Mouse (Mus musculus) lung, adult 18-20 months (tissue): ENCODE data around the gene Vac14.
A peak's percentile ranks its signal among the peaks of the same experiment; 100 is the strongest.

Source experiments
- DNase-seq, 2 experiments: peaks; one replicate each; pipeline ENCODE4 v3.0.0; 2022; ENCODE audit warnings: mixed read lengths in 2 of 2

Gene Vac14

DNA sequence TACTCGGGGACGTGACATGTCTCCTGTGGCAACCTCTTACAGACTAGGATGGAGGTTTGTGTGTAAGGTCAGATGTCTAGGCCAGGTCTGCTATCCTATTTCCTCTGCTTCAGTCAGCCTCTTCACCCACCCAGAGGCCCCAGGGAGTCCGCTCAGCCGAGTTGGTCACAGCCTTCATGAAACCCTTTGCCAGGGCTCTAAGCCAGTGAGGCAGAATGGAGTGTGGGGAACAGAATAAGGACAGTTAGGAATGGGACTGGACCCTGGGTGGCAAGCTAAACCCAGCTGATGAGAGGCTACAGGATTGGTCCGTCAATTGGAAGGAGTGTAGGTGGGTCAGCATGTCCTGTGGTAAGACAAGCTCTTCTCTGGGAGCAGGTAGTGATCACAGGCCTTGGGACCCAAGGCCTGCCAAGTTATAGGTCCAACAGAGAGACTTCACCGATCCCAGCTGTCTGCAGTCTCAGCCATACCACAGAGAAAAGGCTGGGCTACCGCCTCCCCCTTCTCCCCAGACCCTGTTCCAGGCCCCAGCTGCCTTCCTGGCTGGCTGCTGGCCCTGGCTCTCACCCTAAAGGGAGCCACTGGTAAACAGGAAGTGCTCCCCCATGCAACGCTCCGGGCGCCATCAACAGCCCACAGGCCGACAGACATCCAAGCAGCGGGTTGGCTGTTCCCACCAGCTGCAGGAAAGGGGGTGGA lies 100.7 kb downstream of the Vac14 start:
- peak; percentile 53 to 73 for DNase-seq

DNA sequence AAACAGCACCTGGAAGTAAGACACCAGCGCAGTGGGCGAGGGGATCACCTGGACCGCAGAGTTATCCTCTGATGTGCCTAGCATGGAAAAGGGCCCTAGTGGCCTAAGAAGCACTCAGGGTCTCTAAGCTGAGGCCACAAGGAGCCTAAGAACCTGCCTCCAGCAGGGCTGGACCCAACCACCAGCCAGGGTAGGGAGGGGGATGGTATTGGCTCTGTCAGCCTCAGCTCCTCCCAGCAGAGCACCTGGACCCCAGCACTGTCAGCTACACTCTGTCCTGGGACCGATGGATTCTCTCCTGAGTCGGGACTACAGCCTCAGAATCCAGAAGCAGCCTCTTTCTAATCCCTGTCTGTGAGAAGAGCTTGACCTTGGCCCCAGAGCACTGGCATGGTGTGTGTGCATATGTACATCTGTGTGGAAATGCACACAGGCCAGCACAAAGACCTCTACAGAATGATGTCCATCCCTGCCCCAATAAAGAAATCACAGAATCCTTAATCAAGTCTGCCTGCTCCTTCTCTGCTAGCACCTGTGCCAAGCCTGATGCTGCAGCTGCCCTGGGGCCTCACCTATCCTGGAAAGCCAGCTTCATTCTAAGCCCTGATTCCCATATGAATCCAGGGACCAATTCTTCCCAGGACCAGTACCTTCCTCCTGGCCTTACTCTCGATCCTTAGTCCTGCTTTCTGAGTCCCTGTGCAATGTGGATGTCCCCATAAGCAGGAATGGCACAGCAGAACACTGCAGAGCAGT lies 101.7 kb downstream of the Vac14 start:
- DNase-seq: no peak

DNA sequence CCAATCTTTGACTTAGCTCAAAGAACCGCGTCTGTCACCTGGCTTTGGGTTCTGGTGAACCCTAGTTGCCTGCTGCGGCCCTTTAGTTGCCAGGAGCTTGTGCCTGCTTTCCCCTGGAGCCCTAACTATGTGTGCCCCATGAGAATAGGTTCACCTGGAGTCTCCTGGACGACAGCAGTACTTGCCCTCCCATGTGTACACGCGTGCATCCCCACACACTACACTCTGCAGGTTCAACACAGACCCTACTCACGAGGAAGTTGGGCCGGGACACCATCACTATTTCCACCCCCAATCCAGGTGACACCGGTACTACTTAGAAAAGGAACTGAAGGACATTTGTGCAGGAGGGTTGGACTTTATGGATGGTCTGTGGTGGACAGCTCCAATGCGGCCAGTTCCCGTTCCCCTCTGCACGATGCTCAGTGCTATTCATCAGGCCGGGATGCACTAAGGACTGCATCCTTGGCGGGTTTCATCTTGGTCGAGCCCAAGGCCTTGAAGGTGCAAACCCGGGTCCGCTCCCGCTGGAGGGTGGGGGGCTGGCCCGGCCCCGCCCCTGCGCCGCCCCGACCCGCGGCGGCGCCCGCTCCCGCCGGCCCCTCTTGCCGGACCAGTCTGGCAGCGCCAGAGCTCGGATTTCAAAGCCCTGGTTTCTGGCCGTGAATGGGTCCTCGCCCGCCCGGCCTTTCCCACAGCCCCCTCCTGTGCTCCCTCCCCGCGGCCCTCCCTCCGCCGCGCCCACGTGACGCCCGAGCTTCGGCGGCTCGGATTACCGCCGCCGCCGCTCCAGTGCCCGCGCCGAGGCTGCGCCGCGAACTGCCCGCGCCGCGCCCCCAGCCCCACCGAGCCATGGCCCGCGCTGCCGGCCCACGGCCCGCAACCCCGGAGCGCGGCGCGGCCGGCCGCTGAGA lies 102.6 kb downstream of the Vac14 start, which contains the start of gene Mtss1l:
Gene Mtss1l, plus strand, starts transcription at position 792 of the 914 bp plus-strand sequence.
- DNase-seq: peak; percentile 81 to 83

DNA sequence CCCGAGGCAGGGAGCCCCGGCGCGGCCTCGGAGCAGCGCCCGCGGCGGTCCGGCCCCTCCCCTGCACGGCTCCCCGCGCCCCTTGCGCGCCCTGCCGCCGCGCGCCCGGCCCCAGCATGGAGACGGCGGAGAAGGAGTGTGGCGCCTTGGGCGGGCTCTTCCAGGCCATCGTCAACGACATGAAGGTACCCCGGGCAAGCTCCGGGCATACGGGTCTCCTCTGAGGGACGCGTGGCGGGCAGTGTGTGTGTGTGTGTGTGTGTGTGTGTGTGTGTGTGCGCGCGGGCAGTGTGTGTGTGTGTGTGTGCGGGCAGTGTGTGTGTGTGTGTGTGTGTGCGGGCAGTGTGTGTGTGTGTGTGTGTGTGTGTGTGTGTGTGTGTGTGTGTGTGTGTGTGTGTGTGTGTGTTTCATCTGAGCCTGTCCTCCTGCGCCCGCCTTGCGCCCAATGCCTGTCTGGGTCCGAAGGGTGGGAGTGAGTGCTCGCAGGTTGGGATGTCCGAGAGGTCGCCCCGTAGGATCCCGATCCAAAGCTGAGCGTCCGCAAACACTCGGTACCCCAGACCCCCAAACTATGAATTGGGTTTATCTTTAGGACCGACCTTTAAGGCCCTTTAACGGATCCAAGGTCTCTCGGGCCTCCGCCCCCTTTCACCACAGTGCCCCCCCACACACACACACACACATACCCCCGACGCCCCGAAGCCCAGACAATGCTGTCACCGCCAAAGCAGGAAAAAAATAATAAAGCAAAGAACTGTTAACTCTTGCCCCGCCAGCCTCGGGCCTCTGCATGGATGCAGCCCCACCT lies 103.4 kb downstream of the Vac14 start:
- DNase-seq: no peak

GRCm38 (mm10) chr8:110722414-110723011 lies 104.1 kb downstream of the Vac14 start:
- DNase-seq: no peak

- DNase-seq: no peak
These were observed 106.1 kb downstream of the Vac14 start for GRCm38 (mm10) chr8:110724493-110724892.

- DNase-seq: no peak
These were observed 106.9 kb downstream of the Vac14 start for GRCm38 (mm10) chr8:110725084-110725838.

- DNase-seq: no peak
These were observed 108.5 kb downstream of the Vac14 start for GRCm38 (mm10) chr8:110726893-110727292.

GRCm38 (mm10) chr8:110731346-110731859 lies 113.0 kb downstream of the Vac14 start:
- DNase-seq: no peak

DNA sequence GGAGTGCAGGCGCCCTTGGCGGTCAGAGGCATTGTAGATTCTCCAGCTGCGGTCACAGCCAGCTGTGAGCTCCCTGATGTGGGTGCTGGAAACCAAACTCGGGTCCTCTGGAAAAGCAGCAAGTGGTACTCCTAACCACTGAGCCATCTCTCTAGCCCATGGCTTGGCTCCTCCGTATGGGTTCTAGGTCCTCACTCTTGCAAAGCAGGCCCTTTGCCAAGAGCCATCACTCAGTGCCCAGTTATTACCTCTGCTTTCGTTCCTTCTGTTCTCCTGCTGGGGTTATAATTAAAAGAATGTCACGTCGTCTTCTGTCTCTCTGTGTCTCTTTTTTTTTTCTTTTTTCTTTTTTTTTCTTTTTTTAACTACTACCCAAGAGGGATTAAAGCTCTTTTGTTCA lies 114.7 kb downstream of the Vac14 start:
- no peak for DNase-seq

DNA sequence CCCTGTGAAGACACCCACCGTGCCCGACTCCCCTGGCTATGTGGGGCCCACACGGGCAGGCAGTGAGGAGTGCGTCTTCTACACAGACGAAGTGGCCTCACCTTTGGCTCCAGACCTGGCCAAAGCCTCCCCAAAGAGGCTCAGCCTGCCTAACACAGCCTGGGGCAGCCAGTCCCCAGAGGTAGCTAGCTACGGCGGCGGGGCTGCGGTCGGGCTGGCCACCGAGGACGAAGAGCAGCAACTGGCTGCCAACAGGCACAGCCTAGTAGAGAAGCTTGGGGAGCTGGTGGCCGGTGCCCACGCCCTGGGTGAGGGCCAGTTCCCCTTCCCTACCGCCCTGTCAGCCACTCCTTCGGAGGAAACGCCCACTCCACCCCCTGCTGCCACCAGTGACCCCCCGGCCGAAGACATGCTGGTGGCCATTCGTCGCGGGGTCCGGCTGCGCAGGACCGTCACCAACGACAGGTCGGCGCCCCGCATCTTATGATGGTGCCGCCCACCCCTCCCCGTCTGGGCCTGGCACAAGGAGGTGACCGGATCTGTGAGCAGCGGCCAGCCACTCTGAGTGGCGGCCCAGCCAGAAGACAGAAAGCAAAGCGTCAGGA lies 120.3 kb downstream of the Vac14 start:
- no peak for DNase-seq

GRCm38 (mm10) chr8:110740629-110741175 lies 122.3 kb downstream of the Vac14 start:
- no peak for DNase-seq

DNA sequence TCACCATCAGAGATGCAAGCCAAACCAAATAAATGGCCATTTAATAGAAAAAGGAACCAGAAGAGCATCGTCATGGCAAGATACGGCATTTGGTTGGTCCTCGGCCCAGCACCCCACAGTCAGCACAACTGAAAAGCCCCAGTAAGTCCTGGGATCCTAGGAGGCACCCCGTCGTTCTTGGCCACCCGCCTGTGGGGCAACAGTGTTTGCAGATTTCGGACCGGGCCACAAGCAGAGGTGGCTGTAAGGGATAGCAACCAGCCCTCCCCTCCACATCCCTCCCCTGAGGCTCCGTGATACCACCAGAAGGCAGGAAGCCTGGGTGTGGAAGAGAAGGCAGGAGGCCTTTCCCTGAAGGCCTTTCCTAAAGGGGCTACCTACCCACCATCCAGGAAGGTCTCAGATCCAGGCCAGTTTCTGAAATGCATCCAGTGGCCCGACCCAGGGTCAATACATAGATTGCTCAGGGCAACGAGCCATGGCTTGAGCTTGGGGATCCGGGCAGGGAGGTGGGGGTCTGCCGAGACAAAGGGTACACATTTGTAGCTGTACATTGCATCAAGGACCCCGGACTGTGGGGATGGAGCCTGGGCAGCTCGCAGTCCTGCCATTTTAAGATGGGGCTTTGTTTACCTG lies 123.5 kb downstream of the Vac14 start:
- no peak for DNase-seq

GRCm38 (mm10) chr8:110742452-110742818 lies 124.0 kb downstream of the Vac14 start:
- DNase-seq: no peak

DNA sequence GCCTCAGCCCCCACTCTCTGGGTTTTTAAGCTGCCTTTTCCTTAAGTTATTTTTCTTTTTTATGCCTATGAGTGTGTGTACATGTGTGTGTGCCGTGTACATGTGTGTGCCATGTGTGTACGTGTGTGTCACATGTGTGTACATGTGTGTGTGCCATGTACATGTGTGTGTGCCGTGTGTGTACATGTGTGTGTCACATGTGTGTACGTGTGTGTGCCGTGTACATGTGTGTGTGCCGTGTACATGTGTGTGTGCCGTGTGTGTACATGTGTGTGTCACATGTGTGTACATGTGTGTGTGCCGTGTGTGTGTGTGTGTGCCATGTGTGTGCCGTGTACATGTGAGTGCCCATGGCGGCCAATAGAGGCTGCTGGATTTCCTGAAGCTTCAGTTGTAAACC lies 126.8 kb downstream of the Vac14 start:
- no peak for DNase-seq

DNA sequence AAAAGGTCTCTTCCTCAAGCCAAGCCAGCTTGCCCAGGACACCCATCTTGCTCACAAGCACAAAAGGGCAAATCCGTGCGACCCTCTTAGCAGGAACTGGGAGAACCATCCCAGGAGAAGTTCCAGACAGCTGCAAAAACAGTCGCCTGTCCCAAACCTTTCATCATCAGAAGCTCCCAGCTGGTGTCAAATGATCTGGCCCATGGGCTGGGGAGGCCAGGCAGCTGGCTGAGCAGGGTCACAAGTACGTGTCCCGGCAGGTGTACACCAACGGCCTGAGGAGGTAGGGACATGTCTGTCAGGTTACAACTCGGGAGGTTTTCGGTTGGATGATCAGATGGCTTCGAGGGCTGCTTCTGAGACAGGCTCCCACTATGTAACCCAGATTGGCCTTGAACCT lies 128.3 kb downstream of the Vac14 start:
- no peak for DNase-seq

- peak in 1 of 2 experiments; percentile 36 for DNase-seq
These were observed 131.2 kb downstream of the Vac14 start for GRCm38 (mm10) chr8:110749500-110750170.

GRCm38 (mm10) chr8:110750269-110750668 lies 131.9 kb downstream of the Vac14 start:
- no peak for DNase-seq

DNA sequence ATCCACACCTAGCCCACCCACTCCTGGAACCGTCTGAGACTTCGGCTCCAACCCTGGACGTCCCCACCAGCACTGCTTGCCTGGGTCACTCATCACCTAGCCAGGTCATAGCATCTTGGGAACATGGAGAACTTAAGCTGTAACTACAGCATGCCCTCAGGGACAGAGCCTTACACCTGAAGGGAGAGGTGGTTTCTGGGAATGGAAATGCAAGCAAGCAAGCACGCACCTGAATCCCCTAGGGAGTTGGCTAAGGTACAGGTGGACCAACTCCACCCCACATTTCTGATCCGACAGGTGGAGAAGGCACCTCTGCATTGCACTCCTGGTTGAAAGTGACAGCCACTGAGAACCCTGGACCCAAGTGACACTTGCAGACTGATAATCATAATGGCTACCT lies 133.1 kb downstream of the Vac14 start:
- no peak for DNase-seq
